Mouse (Mus musculus) adrenal gland, postnatal 14 days (tissue): ENCODE measurements at regions not wholly inside any gene's neighbourhood (a gene's known extent, or its start where the extent isn't known, plus 50 kb on each side); places are given as distances from the start of the nearest gene placed in this dataset.

Source experiments
- DNase-seq: peaks from one replicate; pipeline ENCODE4 v3.0.0; 2021; ENCODE audit warnings: mixed read lengths

GRCm38 (mm10) chr2:50830056-50830720 lies 318.7 kb downstream of the Rnd3 start:
- no peak for DNase-seq

GRCm38 (mm10) chr2:50827097-50827496 lies 321.8 kb downstream of the Rnd3 start:
- no peak for DNase-seq

- no peak for DNase-seq
Observed at GRCm38 (mm10) chr2:50826537-50826936, 322.4 kb downstream of the Rnd3 start.

GRCm38 (mm10) chr2:50825626-50826025 lies 323.3 kb downstream of the Rnd3 start:
- DNase-seq: no peak

GRCm38 (mm10) chr2:50824782-50825181 lies 324.1 kb downstream of the Rnd3 start:
- DNase-seq: no peak

GRCm38 (mm10) chr2:50822738-50823137 lies 326.2 kb downstream of the Rnd3 start:
- DNase-seq: no peak

- DNase-seq: no peak
Observed at GRCm38 (mm10) chr2:50819305-50819665, 329.6 kb downstream of the Rnd3 start.

GRCm38 (mm10) chr2:50818557-50819304 lies 330.2 kb downstream of the Rnd3 start:
- no peak for DNase-seq

GRCm38 (mm10) chr2:50816364-50816763 lies 332.5 kb downstream of the Rnd3 start:
- no peak for DNase-seq

- no peak for DNase-seq
Observed at GRCm38 (mm10) chr2:50815541-50815940, 333.4 kb downstream of the Rnd3 start.

- no peak for DNase-seq
Observed at GRCm38 (mm10) chr2:50813568-50814461, 335.1 kb downstream of the Rnd3 start.

GRCm38 (mm10) chr2:50812296-50812695 lies 336.6 kb downstream of the Rnd3 start:
- no peak for DNase-seq

- no peak for DNase-seq
Observed at GRCm38 (mm10) chr2:50810336-50811066, 338.4 kb downstream of the Rnd3 start.

GRCm38 (mm10) chr2:50809823-50810222 lies 339.1 kb downstream of the Rnd3 start:
- no peak for DNase-seq

- DNase-seq: no peak
Observed at GRCm38 (mm10) chr2:50807162-50807960, 341.6 kb downstream of the Rnd3 start.

GRCm38 (mm10) chr2:50805645-50806044 lies 343.3 kb downstream of the Rnd3 start:
- no peak for DNase-seq

GRCm38 (mm10) chr2:50796087-50796486 lies 352.8 kb downstream of the Rnd3 start:
- no peak for DNase-seq

GRCm38 (mm10) chr2:50793616-50794015 lies 355.3 kb downstream of the Rnd3 start:
- DNase-seq: peak; percentile 20

- DNase-seq: no peak
Observed at GRCm38 (mm10) chr2:50793067-50793466, 355.8 kb downstream of the Rnd3 start.

GRCm38 (mm10) chr2:50789051-50789651 lies 359.8 kb downstream of the Rnd3 start:
- no peak for DNase-seq

GRCm38 (mm10) chr2:50772101-50772500 lies 376.8 kb downstream of the Rnd3 start:
- DNase-seq: no peak
